Mouse (Mus musculus) common myeloid progenitor, adult 5-6 weeks (primary cell): Measurements from ENCODE around the gene Cul7. TPM values are rescaled to one million over a fixed set of nuclear protein-coding genes. Genes with fewer than 3 reads are reported as not detected.

Experiments used
- ATAC-seq: replicated peaks from 2 replicates; pipeline ENCODE4 v1.8.0; 2016; ENCODE audit warnings: low read depth, mild to moderate bottlenecking, moderate TSS enrichment, inconsistent platforms; ENCODE audit not compliant: poor library complexity, severe bottlenecking
- total RNA-seq: library from RNA; stranded (forward); fragments of 200-1000, 187-1606 nt; gene quantifications from 2 replicates; pipeline ENCODE4 v1.2.3, GENCODE M21; 2017

Cul7 gene
- 13.8 and 22.7 TPM in 2 replicates for total RNA-seq

DNA sequence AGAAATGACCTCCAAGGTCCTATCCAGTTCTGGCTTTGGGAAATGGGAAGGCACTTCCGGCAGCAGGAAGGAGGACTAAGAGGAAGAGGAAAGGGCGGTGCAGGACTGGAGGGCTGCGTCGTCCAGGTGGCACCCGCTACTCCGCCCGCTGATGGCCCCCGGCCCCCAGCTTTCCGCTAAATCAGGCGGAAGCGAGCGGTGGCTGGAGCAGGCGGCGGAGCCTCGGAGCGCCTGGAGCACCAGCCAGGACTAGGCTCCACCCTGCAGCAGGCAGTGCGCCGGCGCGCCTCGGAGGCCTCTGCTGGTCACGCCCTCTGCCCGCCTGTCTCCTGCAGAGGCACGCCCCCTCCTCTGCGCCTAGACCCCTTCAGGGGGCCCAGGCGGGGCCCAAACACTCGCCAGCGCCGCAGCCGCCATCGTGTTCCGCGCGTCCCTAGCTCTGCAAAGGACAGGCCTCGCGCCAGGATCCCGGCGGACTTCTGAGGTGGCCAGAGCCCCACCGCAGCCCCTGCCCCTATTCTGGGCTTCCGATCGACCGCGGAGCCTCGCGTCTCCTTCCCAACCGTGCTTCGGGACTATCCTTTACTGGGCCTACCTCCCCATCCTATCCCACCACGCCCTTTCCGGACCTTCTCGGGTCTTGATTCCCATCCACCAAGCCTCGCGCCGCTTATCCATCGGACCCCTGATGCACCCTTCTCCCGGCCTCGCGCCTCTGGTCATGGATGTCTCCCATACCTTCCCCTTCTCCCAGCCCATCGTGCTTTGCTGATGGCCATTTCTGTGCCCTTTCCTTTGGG, at the start of gene Cul7:
Gene Cul7 (plus strand): TSS at position 106 of the 800 bp plus-strand sequence.
- ATAC-seq = peak; percentile 75

DNA sequence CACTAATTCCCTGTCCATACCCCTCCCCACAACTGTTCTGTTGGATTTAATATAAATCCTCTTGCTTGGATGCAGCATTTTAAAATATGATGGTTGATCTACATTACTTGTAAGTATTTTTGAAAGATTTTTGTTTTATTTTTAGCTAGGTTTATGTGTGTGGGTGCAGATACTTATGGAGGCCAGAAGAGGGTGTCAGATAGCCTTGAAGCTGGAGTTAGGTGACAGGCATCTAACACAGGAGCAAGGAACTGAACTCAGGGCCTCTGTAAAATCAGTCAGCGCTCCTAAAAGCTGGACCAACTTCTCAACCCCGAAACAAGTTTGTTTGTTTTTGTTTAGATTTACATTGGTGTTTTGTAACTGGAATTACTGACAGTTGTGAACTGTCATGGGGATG, 49.6 kb upstream of the Cul7 start:
- ATAC-seq = no peak

DNA sequence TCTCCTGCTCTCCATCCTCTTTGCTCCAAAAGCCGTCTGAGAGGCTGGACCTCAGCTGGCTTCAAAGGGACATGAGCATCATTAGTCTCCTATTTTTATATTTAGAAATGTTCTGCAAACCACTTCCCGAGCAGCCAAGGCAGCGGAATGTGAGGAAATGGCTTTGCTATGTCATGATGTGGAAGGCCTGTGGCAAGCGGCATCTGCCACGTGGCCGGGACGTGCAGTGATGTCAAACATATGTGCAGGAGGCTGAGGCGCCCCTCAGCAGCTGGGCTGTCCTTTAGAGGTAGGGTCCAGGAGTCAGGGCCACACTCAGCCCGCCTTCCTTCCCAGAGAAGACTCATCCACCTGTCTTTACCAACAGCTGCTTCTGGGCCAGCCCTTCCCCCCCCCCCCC, 47.9 kb upstream of the Cul7 start:
- peak; percentile 88 for ATAC-seq

DNA sequence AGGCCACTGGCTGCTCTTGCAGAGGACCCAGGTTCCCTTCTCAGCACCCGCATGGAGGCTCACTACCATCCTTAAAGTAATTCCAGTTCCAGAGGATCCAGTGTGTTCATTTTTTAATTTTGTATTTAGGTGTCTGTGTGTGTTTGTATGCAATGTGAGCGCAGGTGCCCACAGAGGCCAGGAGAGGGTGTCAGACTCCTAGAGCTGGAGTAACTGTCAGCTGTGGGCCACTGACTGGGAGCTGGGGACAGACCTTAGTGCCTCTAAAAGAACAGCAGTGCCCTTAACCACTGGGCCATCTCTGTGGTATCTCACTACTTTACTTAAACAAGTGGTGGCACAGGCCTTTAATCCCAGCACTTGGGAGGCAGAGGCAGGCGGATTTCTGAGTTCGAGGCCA, 46.9 kb upstream of the Cul7 start:
- ATAC-seq = no peak

DNA sequence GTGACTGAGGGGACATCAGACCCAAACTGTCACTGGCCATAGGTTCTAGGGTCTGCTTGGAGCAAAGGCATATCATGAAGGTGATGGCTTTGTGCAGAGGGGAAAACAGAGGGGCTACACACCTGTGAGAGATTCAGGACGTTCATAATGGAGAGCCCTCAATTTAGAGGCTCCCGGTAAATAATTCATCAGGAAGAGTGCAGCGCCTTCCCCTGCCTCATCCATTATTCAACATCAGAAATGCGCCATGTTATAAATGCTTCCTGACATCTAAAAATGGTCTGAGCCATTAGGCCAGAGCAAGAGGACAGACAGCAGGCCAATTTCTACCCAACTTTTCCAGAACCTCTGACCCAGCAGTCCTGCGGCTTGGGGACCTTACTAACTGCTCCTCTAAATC, 45.0 kb upstream of the Cul7 start:
- no peak for ATAC-seq

DNA sequence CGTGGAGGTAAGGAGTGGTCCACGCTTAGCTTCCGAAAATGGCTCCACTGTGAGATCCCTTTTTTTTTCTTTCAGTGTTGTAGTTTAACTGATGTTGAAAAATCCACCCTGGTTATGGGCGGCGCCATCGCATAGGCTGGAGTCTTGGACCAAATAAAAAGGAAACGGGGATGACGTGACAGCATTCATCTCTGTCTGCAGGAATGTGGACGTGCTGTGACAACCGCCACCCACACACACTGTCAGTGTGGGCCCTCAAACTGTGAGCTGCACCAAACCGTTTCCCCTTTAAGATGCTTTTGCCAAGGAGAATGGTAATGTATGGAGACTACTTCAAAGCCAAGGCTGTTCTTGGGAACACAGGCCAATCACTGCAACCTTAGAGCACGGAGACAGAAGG, 44.1 kb upstream of the Cul7 start:
- ATAC-seq = no peak

DNA sequence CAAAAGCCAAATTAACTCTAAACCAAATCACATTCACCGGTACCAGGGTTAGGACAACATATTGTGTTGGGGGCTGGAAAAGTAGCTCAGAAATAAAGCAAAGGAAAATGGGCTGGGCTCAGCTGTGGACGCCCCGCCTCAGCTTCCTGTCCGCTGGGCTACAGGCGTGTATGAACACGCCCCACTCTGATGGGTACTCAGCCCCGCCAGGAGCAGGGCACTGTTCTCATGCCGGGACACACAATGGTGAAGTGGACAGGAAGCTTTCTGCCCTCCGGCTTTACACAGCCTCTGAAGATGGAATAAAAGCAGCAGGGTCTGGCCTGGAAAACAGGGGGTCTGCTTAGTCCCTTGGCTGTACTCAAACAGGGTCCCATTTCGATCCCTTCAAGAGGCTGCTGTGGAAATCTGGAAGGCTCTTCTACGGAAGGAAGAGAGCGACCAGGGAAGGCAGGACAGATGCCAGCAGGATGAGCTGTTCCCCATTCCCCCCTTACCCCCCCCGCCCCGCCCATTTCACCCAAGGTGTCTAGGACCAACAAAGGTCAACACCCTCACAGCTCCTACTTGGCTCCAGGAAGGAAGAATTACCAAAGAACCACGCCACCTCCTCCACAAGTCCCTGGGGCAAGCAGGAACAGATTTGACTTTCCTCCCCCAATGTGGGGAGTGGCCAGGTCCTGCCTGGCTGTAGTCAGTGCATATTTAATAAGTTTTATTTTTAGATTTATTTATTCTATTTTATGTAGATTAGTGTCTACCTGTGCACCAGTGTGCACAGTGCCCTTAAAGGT, 40.2 kb upstream of the Cul7 start:
- peak; percentile 66 for ATAC-seq

DNA sequence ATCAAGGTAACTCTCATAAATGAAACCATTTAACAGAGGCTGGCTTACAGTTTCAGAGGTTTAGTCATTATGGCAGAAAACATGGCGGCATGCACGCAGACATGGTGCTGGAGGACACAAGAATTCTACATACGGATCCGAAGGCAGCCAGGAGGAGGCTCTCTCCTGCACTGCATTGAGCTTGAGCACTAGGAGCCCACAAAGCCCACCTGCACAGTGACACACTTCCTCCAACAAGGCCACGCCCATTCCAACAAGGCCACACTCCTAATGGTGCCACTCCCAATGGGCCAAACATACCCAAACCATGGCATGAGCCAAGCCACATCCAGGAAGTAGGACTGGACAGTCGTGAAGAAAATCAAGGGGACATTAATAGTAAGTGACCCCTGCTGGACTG, 38.8 kb upstream of the Cul7 start:
- no peak for ATAC-seq

DNA sequence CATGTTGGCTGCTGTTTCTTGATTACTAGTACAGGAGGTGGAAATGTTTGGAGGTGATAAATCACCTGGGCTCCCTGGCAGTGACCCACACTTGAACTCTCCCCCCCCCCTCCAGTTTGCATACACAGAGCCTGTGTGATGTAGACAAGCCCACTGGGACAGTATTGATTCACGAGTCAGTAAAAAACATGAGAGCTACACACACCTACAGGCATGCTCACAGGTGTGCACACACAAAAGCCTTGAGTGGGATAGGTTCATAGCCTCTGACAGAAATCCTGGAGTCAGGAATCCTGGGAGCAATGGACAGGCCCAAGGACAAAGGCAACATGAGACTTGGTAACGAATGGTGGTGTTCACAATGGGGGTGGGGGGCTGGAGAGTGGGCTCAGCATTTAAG, 37.9 kb upstream of the Cul7 start:
- no peak for ATAC-seq

DNA sequence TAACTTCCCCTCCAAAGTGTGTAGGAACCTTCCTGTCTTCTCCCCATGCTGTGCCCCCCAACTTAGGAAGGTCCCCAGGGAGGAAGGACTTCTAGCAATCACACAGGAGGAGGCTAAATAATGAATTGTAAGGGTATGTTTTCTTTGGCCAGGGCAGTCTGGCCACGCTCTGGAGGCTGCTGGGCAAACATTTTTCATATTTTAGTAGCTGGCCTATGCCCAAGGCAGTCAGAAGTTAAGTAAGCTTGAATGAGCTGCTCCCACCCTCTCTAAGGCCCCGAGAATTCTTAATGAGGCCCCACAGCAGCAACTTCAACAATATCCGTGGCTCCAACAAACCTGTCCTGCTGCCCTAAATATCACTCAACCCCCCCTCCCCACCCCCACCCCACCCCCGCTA, 37.3 kb upstream of the Cul7 start:
- no peak for ATAC-seq

DNA sequence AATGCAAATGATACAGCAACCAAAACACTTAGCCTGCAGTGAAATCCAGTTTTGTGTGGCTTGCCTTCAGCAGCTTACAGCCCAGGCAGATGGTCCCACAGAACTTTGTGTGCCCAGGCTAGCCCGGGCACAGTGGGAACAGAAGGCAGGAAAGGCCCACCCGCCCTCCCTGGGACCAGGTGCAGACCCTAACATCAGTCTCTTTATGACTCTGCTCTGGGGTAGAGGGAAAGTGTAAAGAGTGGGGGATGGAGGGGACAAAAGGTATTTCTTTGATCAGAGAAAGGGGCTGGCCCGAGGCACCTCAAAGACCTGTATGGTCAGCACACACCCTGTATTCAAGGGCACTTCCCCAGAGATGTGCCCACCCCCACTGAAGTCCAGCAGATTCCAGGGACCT, 36.9 kb upstream of the Cul7 start:
- no peak for ATAC-seq

DNA sequence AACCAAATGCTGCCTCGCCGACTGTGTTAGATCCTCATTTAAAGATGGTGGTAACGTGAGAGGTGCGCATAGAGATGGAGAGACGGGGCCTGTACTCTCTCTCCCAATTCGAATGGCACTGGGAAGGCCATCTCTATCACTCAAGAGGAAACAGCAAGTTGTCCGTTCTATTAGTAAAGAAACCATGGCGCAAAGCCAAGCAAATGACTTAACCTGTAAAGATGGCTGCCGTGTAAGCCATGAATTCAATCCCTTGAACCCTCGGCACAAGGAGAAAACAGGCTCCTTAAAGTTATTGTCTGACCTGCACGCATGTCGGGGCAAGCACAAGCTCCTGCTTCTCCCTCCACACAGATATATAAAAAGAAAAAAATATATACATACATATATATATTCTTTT, 32.3 kb upstream of the Cul7 start:
- ATAC-seq = no peak

DNA sequence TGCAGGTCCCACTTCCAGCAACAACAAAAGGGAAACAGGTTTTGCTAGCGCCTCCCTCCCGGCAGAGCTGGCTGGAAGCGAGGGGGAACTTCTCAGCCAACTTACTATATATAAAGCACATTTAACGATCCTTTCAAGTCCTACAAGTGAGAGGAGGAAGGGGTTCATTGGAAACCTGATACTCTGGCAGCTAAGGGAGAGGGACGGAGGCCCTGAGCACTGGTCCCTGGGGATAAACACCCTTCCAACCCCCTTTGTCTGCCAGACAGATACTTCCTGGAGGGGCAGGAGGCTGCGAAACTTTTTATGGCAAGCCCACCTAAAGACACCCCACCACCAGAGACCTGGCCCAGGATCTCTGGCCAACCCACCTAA, 31.8 kb upstream of the Cul7 start:
- no peak for ATAC-seq

DNA sequence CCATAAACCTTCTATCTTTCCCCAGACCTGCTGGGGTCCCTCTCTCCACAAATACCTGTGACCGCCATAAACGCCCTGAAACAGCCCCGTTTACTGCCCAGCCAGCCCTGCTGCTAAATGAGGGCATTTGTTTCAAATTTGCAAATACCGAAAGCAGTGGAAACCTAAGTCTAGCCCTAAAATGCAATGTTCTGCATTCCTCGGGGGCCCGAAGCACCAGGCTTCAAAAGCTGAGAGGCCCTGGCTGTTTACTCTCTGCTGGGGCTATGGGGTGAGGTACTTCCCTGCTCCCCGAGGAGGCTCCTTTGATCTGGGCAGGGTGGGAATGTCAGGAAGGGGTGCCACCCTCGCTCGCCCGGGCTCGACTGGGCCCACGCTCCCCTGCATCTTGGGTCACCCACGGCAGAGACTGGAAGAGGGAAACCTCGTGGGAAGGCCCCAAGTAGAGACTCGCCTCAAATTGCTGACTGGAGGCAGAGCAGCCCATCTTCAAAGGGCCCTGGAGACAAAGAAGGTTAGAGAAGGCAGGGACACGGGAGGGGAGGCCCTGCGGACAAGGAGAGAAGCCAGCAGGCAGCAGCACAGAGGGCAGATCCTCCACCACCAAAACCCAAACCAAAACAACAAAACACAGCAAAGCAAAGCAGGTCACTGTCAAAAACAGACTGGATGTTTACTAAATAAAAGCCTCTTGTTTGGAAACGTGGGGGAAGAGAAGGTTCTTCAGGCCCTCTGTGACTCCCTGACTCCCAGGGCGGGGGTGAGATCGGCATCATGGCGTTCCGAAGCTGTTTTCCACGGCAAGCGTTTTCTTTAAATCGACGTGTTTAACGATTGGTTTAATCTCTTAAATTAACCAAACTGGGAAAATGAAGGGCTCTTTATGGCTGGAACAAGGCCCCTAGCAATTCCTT, 31.1 kb upstream of the Cul7 start:
- no peak for ATAC-seq

DNA sequence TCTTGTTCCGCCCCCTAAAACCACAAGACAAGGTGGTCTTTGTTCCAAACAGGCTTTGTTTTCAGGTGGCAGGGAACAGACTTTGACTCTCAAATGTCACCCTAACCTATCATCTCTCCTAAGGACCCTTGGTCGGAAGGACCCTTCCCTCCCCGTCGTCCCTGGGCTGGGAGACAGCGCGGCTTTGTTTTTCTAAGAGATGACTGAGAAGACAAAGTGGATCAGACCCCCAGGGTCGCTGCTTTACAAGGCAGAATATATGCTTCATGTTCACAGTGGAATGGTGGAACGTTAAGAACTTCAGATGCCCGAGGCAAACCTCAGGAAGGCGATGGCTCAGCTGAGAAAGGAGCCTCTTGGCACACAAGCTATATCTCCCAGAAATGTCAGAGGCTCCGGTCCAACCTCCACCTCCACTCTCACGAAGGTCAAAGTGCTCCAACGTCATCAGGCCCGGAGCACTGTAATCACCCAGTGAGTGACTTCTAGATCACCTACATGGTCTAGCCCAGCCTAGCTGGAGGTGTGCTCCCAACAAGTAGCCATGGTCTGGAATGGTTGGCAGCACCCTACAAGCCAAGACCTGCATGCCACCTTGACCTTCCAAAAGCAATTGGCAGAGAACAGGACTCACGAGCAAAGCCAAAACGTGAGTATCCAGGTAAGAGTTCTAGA, 30.3 kb upstream of the Cul7 start:
- ATAC-seq = no peak

DNA sequence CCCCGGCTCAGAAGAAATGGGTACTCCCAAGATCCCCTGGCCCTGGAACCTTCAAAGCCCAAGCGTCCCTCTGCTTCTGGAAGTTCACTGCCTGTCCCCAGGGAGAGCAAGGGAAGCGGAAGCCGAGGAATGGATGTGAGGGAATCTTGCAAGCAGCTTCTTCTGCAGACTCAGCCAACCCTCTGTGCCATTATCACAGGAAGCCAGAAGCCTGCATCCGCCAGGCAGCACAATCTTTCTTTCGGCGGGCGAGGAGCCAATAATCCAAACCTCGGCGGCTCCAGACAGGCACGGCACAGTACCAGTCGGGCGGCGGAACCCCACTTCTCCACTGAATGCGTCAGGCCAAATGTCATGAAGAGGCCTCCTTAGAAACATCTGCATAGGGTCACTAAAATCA, 28.8 kb upstream of the Cul7 start:
- ATAC-seq = peak; percentile 59

DNA sequence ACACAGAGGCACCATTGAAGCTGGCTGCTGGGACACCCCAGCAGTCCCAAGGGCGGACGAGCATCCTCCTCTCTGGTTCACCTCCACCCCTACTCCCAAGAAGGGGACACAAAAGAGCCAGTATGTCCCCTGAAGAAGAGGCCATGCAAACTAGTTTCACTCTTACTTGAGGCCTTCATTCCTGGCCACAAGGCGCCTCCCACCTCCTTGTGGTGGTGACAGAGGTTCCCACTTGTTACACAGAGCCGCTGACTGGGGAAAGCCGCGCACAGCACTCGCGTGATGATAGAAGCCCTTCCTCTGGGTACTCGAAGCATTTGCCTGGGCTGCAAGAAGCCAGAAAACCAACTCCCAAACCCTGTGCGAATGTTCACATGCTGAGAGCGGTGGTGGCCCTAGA, 27.9 kb upstream of the Cul7 start:
- peak; percentile 77 for ATAC-seq

DNA sequence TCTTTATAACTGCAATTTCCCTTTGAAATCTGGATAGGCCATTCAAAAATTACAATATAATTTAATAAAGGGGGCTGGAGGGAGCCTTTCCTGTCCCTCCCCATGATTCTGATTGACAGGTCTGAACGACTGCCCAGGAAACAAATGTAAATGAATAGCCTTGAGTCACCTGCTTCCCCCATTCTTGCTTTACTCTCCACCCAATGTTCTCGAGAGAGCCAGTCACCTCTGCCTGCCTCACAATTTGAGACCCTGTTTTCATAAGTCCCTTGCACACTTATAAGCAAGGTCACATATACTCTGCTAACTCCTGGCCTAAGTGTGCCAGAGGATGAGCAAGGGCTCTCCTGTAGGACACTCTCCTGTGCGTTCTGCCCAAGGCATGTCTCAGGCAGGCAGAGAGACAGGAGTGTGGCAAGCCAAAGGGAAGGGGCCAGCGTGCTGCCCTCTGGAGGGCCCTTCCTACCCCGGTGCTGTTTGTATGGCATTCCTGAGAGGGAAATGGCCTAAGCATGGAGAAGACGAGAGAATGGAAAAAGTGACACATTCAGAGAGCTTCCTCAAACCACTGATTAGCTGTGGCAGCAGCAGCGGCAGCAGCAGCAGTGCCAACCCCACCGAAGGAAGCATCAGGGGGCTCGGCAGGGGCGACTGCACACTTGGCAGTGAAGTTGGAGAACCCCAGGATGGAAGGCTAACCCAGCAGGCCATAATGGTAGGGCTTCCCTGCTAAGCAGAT, 26.1 kb upstream of the Cul7 start:
- peak; percentile 27 for ATAC-seq

DNA sequence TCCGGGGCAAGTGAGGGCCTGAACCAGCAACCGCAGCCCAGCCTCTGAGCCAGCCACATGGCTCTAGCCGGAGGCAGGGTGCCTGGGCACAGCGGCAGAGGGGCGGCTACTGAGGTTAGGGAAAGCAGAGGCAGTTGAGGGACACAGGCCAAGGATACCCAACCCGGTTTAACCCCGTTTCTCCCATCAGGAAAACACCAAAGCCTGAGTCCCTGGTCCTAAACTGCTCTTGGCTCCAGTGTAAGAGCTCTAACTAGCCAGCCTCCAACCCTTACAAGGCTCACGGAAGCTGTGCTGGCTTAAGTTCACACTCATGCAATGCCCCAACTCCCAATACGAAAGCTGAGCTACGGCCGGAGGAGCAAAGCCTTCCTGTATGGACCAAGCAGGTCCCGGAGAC, 25.5 kb upstream of the Cul7 start:
- ATAC-seq = peak; percentile 2; the same call in 1 of the 2 replicates
